Mouse (Mus musculus): ENCODE results near the gene Dcaf15. TPM values are rescaled to one million over a fixed set of nuclear protein-coding genes. Genes with fewer than 3 reads are reported as not detected.

Dcaf15 gene
- polyA plus RNA-seq, 1 experiment from 2014 or later: 13.3 TPM

DNA sequence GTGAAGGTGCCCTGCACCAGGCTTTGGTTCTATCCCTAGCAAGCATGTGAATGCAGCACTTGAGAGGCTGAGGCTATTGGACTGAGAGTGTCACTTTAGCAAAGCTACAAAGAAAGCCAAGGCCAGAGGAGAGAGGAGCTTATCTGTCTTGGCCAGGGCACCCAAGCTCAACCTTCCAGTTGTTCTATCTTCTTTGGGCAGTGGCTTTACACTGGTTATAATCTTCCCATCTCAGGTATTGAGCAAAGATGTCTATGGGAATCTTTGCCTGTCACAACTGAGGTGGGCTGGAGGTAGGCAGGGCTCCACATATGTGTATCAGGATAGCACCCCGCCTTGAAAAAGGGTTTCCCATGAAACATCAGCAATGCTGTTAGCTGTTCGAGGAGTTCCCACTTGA lies 44.3 kb downstream of the Dcaf15 start:
- no peaks in the 10 kb centered on the region for H3K27me3 ChIP-seq
- 88% methylated on average over 2 of the region's 2 CpGs for WGBS
- ATAC-seq (ENCODE audit: low FRiP score, low read depth): no peak

GRCm38 (mm10) chr8:84059226-84059625 lies 45.3 kb downstream of the Dcaf15 start:
- H3K9me3 ChIP-seq: 0 out of 2 replicates have a peak, but pooled peaks cover 4% of the 10 kb centered on the region
- no peak for ATAC-seq (ENCODE audit: low FRiP score, low read depth)
- no peak overlapping the region for H3K27ac ChIP-seq
- H3K36me3 ChIP-seq: no peaks in the 10 kb centered on the region
- no peak overlapping the region for H3K4me2 ChIP-seq (replicated peaks)
- WGBS: 94% methylated on average over 2 of the region's 2 CpGs
- H3K9ac ChIP-seq: no peak overlapping the region
- H3K4me1 ChIP-seq: no peaks in the 10 kb centered on the region
- H3K27me3 ChIP-seq: no peaks in the 10 kb centered on the region
- H3K4me3 ChIP-seq: no peak overlapping the region

More for the DNA sequence above, 44.3 kb downstream of the Dcaf15 start:
- Histone ChIP-seq H3K4me1 (0 out of 2 replicates have a peak, but pooled peaks cover under 1% of the 10 kb centered on the region), H3K9ac (no peak overlapping the region), H3K4me3 (no peak overlapping the region), H3K36me3 (no peaks in the 10 kb centered on the region), H3K9me3 (0 out of 2 replicates have a peak, but pooled peaks cover 4% of the 10 kb centered on the region), H3K27ac (no peak overlapping the region), H3K4me2 (replicated peaks) (no peak overlapping the region)

DNA sequence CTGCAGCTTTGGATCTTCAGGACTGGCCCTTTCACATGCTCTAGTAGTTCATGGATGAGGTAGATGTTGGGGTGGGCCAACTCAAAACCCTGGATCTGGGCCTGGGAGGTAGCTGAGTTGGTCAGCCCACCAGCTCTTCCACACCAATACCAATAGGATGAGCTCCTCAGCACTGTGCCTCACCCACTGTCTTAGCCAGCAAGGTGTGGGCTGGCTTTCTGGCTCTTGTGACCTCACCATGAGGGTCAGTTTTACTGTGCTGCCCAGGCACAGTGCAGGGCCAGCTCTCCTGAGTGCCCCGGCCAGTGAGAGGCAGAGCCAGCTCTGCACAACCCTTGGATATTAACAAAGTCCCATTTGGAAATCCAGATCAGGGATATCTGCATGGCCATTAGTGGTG lies 46.7 kb downstream of the Dcaf15 start:
- no peaks in the 10 kb centered on the region for H3K27me3 ChIP-seq
- H3K36me3 ChIP-seq: no peaks in the 10 kb centered on the region
- ATAC-seq (ENCODE audit: low FRiP score, low read depth): no peak
- 91% methylated on average over 1 of the region's 1 CpGs for WGBS
- H3K9me3 ChIP-seq: 0 out of 2 replicates have a peak, but pooled peaks cover 4% of the 10 kb centered on the region
- H3K27ac ChIP-seq: no peak overlapping the region
- H3K4me2 ChIP-seq (replicated peaks): no peak overlapping the region
- no peak overlapping the region for H3K4me3 ChIP-seq
- no peak overlapping the region for H3K9ac ChIP-seq
- no peaks in the 10 kb centered on the region for H3K4me1 ChIP-seq

DNA sequence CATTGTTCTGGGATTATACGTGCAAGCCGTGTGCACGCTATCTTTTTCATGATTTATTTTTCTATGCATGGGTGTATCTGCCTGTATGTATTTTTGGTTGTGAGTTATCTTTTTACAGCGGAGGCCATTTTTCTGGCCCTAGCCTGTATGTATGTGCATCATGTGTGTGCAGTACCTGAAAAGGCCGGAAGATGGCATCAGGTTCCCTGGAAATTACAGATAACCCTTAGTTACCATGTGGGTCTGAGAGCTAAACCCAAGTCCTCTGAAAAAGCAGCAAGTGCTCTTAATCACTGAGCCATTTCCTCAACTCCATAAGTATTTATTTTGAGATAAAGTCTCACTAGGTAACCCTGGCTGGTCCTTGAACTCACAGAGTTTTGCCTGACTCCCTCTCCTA lies 51.3 kb downstream of the Dcaf15 start:
- peaks cover 3% of the 10 kb centered on the region for H3K27me3 ChIP-seq
- no peak for ATAC-seq (ENCODE audit: low FRiP score, low read depth)
- no peak overlapping the region for H3K27ac ChIP-seq
- 0 out of 2 replicates have a peak, but pooled peaks cover 3% of the 10 kb centered on the region for H3K4me1 ChIP-seq
- H3K9ac ChIP-seq: no peak overlapping the region
- H3K4me3 ChIP-seq: no peak overlapping the region
- no peak overlapping the region for H3K4me2 ChIP-seq (replicated peaks)
- no peaks in the 10 kb centered on the region for H3K36me3 ChIP-seq
- H3K9me3 ChIP-seq: 0 out of 2 replicates have a peak, but pooled peaks cover 4% of the 10 kb centered on the region
- 93% methylated on average over 5 of the region's 5 CpGs for WGBS

- H3K27ac ChIP-seq: no peak overlapping the region
Observed at GRCm38 (mm10) chr8:84052746-84053145, 51.8 kb downstream of the Dcaf15 start.

DNA sequence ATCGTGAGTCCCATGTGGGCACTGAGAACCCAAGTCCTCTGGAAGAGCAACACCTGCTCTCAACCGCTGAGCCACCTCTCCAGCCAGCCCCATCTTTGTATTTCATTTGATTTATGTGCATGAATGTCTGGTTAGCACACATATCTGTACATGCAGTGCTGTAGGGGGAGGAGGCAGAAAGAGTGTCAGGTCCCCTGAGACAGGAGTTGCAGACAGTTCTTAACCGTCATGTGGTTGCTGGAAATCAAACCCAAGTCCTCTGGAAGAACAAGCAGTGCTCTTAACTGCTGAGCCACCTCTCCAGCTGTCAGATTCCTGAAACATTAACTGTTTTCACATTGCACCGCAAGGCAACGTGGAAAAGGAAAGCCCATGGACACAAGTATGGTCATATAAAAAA lies 56.4 kb downstream of the Dcaf15 start:
- Histone ChIP-seq H3K4me1 (peaks cover 9% of the 10 kb centered on the region; the same call in 1 of the 2 replicates), H3K9ac (no peak overlapping the region), H3K9me3 (no peaks in the 10 kb centered on the region), H3K36me3 (no peaks in the 10 kb centered on the region), H3K27me3 (peaks cover 41% of the 10 kb centered on the region), H3K4me3 (no peak overlapping the region), H3K27ac (no peak overlapping the region), H3K4me2 (replicated peaks) (no peak overlapping the region)
- WGBS: 50% methylated on average over 5 of the region's 5 CpGs
- no peak; the same call in 1 of the 2 replicates for ATAC-seq (ENCODE audit: low FRiP score, low read depth)

More at GRCm38 (mm10) chr8:84052746-84053145, 51.8 kb downstream of the Dcaf15 start:
- Histone ChIP-seq H3K9ac (no peak overlapping the region), H3K9me3 (0 out of 2 replicates have a peak, but pooled peaks cover 4% of the 10 kb centered on the region), H3K4me2 (replicated peaks) (no peak overlapping the region), H3K4me3 (no peak overlapping the region), H3K4me1 (0 out of 2 replicates have a peak, but pooled peaks cover 7% of the 10 kb centered on the region), H3K36me3 (no peaks in the 10 kb centered on the region), H3K27me3 (peaks cover 6% of the 10 kb centered on the region)
- 88% methylated on average over 3 of the region's 3 CpGs for WGBS
- ATAC-seq (ENCODE audit: low FRiP score, low read depth): no peak

MicroRNAs encoded within 50 kb of the gene (microRNA counts, 519-probe panel; counts per million panel counts)
- microRNA mmu-miR-709: 2,734 counts per million, percentile 43 among the panel's probes with 10 or more counts

Small RNA genes within 50 kb of the gene (microRNA-seq; reads per million reads assigned to microRNA genes)
- gene Mir709: not detected

Other genes starting within 250 kb of the Dcaf15 start
- 28.1 and 29.3 TPM in 2 replicates for gene Adgrl1, start 204.7 kb downstream of the Dcaf15 start, polyA plus RNA-seq (2015; fragmentation: Nextera tagmentation; extraction: Ambion mirVana)
- gene Gm10644, start 149.6 kb downstream of the Dcaf15 start, polyA plus RNA-seq (2015; fragmentation: Nextera tagmentation; extraction: Ambion mirVana): 0.40 and 0.43 TPM in 2 replicates
- gene Asf1b, start 149.3 kb downstream of the Dcaf15 start, polyA plus RNA-seq (2015; fragmentation: Nextera tagmentation; extraction: Ambion mirVana): 51.4 and 52.9 TPM in 2 replicates
- 169 and 174 TPM in 2 replicates for gene Prkaca, start 131.8 kb downstream of the Dcaf15 start, polyA plus RNA-seq (2015; fragmentation: Nextera tagmentation; extraction: Ambion mirVana)
- gene Samd1, start 107.1 kb downstream of the Dcaf15 start, polyA plus RNA-seq (2015; fragmentation: Nextera tagmentation; extraction: Ambion mirVana): 12.3 and 12.4 TPM in 2 replicates
- 1.3 and 1.4 TPM in 2 replicates for gene 1700067K01Rik, start 103.3 kb downstream of the Dcaf15 start, polyA plus RNA-seq (2015; fragmentation: Nextera tagmentation; extraction: Ambion mirVana)
- gene 2210011C24Rik, start 92.6 kb downstream of the Dcaf15 start, polyA plus RNA-seq (2015; fragmentation: Nextera tagmentation; extraction: Ambion mirVana): 0.22 and 0.31 TPM in 2 replicates
- gene Palm3, start 83.3 kb downstream of the Dcaf15 start, polyA plus RNA-seq (2015; fragmentation: Nextera tagmentation; extraction: Ambion mirVana): 6.6 and 7.6 TPM in 2 replicates
- gene Il27ra, start 62.2 kb downstream of the Dcaf15 start, polyA plus RNA-seq (2015; fragmentation: Nextera tagmentation; extraction: Ambion mirVana): 0.98 and 1.1 TPM in 2 replicates
- gene Rln3, start 59.8 kb downstream of the Dcaf15 start, polyA plus RNA-seq (2015; fragmentation: Nextera tagmentation; extraction: Ambion mirVana): not detected in 2 replicates
- 1.5 and 1.6 TPM in 2 replicates for gene Gm10643, start 39.6 kb downstream of the Dcaf15 start, polyA plus RNA-seq (2015; fragmentation: Nextera tagmentation; extraction: Ambion mirVana)
- gene Rfx1, start 37.9 kb downstream of the Dcaf15 start, polyA plus RNA-seq (2015; fragmentation: Nextera tagmentation; extraction: Ambion mirVana): 9.5 and 10.1 TPM in 2 replicates
- 1.9 and 2.2 TPM in 2 replicates for gene Podnl1, start 21.2 kb upstream of the Dcaf15 start, polyA plus RNA-seq (2015; fragmentation: Nextera tagmentation; extraction: Ambion mirVana)
- gene Cc2d1a, start 43.2 kb upstream of the Dcaf15 start, polyA plus RNA-seq (2015; fragmentation: Nextera tagmentation; extraction: Ambion mirVana): 27.6 and 29.3 TPM in 2 replicates
- gene 4930432K21Rik, start 43.3 kb upstream of the Dcaf15 start, polyA plus RNA-seq (2015; fragmentation: Nextera tagmentation; extraction: Ambion mirVana): 1.6 and 2.0 TPM in 2 replicates
- gene Nanos3, start 80.4 kb upstream of the Dcaf15 start, polyA plus RNA-seq (2015; fragmentation: Nextera tagmentation; extraction: Ambion mirVana): 5.7 TPM in 2 replicates
- gene Zswim4, start 132.3 kb upstream of the Dcaf15 start, polyA plus RNA-seq (2015; fragmentation: Nextera tagmentation; extraction: Ambion mirVana): 23.5 and 23.9 TPM in 2 replicates
- 325 and 338 TPM in 2 replicates for gene D8Ertd738e, start 145.0 kb upstream of the Dcaf15 start, polyA plus RNA-seq (2015; fragmentation: Nextera tagmentation; extraction: Ambion mirVana)
- gene Mri1, start 152.6 kb upstream of the Dcaf15 start, polyA plus RNA-seq (2015; fragmentation: Nextera tagmentation; extraction: Ambion mirVana): 70.9 and 73.9 TPM in 2 replicates
- gene Ccdc130, start 165.6 kb upstream of the Dcaf15 start, polyA plus RNA-seq (2015; fragmentation: Nextera tagmentation; extraction: Ambion mirVana): 18.0 and 21.0 TPM in 2 replicates